Mouse (Mus musculus) olfactory bulb, adult 2 months (tissue): ENCODE results near the gene Prss54.

Experiments
- CTCF ChIP-seq: fragments of 200-500 bp; IDR thresholded peaks from 2 replicates; pipeline ENCODE4 v1.5.1; 2012; ENCODE audit warnings: low read depth, mild to moderate bottlenecking, low read length, moderate library complexity; ENCODE audit not compliant: insufficient read depth
- POLR2A ChIP-seq: fragments of 200-500 bp; IDR thresholded peaks from 2 replicates; pipeline ENCODE4 v1.6.1; 2012; ENCODE audit warnings: mild to moderate bottlenecking, low read depth, low read length, moderate library complexity; ENCODE audit not compliant: insufficient read depth

DNA sequence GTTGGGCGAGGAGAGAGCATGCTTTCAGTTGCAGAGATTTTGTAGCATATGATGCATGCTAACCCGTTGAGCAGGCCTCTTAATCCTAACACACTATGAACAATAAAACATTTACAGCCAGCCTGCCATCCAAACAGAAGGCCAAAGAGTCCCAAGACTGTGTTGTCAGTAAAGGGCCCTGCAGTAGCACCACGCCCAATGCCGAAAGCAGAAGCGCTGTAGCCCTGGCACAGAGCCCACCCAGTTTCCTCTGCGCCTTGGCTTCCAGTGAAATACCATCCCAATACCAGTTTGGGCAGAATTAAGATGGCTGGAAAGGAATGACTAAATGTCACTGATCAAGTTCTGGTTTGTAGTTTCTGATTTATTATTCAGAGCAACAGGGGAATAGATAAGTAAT lies 33.9 kb downstream of the Prss54 start:
- TF ChIP-seq CTCF (no peak), POLR2A (no peak)
